Mouse (Mus musculus): ENCODE data around the gene Kcne4.

The Kcne4 gene

DNA sequence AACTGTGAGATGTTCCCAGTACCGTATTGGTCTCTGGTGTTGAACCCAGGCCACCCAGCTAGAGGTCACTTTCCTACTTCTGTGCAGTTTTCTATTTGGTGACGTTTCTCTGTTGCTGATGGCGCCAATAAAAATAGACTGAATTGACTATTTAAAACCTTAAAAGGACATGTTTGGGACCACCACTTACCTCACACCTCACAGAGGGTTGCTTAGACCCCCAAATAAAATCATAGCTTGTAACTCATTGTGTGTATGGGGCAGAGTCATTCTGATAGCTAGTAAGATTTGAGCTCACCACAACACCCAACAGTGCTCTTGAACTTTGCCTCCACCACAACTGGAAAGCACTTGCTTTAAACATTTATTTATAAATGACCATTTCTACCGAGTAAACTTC is 43.0 kb downstream of the Kcne4 start:
- in situ Hi-C loops (cut with MboI, MseI) = no loop called here

DNA sequence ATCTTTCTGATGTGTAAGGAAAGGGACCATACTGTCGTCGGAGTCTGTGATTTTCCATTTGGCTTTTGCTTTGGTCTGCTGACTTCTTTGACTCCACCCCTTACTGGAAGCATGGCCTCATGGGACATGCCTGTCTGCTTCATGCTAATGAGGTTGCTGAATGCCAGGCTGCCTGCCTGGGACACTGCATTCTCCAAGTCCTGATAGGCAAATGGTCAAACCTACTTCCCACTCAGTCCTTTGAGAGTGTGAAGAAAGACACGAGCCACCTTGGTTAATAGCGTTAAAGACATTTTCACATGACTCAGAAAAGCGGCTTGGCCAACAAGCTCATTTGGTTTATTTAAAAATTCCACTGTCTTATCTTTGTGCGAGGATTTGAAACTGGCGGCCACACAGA is 43.5 kb downstream of the Kcne4 start:
- in situ Hi-C loops (cut with MboI, MseI) = no loop called here

DNA sequence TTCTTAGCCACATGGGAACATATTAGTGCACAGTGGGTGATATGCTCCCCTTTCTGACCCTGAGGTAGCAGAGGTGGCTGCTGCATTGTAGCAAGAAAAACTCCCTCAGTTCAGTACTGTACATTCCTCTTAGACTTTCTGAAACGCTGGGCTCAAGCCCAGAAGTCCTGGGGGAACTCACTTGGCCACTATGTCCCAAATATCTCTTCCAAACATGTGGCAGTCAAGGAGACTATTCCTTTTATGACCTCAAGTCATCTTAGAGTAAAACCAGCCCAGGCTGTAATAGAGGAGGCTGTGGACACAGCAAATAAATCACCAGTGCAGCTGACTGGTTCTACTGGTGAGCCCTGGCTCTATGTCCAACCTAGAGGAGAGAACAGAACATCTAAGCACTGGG is 45.7 kb downstream of the Kcne4 start:
- in situ Hi-C loops (cut with MboI, MseI) = no loop called here

GRCm38 (mm10) chr1:78863833-78864232 is 47.3 kb downstream of the Kcne4 start:
- in situ Hi-C loops (cut with MboI, MseI) = no loop called here

GRCm38 (mm10) chr1:78864351-78864750 is 47.8 kb downstream of the Kcne4 start:
- in situ Hi-C loops (cut with MboI, MseI) = no loop called here

- in situ Hi-C loops (cut with MboI, MseI) = no loop called here
These were observed 48.3 kb downstream of the Kcne4 start for GRCm38 (mm10) chr1:78864799-78865346.

- in situ Hi-C loops (cut with MboI, MseI) = no loop called here
These were observed 49.4 kb downstream of the Kcne4 start for GRCm38 (mm10) chr1:78865991-78866390.

DNA sequence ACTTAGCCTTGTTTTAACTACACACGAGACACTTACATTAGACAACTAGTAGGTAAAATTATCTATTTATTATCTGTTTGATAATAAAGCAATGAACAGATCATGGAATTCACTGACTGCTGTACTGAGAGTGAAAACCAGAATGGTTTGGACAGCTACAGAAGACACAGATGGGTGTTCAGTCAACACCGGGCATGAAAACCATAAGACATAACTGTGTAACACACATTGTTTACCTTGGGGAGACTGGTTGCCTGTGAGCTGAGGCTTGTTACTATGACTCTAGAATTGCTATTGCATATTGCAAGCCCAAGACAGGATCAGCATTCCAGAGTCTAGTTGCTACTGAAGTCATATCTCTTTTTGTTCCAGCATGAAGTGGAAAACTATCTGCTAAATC is 49.9 kb downstream of the Kcne4 start:
- in situ Hi-C loops (cut with MboI, MseI) = no loop called here

All from T-helper 17 cell (primary cell).